Mouse (Mus musculus): ENCODE data around the gene Sult6b2. TPM values are rescaled to one million over a fixed set of nuclear protein-coding genes. Genes with fewer than 3 reads are reported as not detected.

Gene Sult6b2
- polyA plus RNA-seq, 1 experiment from 2014 or later: not detected

DNA sequence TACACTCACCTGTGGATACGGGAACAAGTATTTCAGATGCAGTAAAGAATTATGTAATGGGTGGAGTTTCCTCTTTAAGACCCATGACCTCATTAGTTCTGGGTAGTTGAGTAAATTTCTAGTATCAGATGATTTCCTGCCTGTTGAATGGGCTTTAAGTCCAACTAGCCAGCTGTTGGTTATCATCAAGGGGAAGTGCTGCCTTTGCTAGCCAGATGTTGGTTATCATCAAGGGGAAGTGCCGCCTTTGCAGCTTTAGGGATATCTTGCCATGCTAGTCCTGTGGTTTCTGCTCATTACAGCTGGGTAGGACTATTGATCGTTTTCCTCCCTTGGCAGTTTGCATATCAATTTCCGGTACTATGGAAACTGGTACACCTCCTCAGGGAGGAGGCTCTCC is 2.0 kb upstream of the Sult6b2 start:
- Histone ChIP-seq H3K4me3 (no peak overlapping the region), H3K9ac (replicated peaks) (no peak overlapping the region), H3K4me1 (peaks cover 10% of the 10 kb centered on the region), H3K36me3 (no peaks in the 10 kb centered on the region), H3K9me3 (no peaks in the 10 kb centered on the region), H3K27ac (replicated peaks) (no peak overlapping the region), H3K27me3 (no peaks in the 10 kb centered on the region), H3K4me2 (replicated peaks) (no peak overlapping the region)
- no peak for ATAC-seq (ENCODE audit: low FRiP score, low read depth)
- 90% methylated on average over 4 of the region's 4 CpGs for WGBS

DNA sequence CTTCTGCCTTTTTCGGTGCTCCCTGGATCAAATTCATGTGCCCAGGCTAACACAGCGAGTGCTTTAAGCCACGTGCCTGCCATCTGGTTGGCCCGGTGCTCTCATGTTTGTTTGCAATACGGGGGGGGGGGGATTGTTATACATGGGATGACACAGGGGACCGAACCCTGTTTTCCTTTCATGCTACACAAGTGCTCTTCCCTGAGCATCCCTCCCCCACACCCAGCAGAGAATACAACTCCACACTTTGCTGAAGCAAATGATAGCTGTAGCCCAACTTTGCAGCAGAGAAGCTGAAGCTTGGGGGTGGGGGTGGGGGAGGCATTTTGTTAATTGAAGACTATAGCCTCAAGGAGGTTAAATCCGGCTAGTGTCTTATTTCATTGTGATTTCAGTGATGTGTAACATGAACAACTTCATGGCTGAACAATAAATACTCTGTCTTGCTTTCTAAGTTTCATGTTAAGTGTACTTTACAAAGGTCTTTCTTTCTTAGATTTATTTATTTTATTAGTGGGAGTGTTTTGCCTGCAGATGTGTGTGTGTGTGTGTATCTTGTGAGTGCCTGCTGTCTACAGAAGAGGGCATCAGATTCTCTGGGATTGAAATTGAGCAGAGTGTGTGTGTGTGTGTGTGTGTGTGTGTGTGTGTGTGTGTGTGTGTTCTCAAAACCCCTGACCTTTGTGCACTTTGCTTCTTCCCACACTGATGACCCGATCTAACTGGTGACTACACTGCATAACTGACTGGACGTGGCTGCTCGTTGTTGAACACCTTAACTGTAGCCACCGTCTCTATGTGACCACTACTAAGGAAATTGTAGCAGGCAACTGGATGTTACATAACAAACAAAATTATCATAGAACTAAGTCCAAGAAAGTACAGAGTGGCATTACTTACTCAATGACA is 1.4 kb downstream of the Sult6b2 start:
- Histone ChIP-seq H3K9ac (replicated peaks) (no peak overlapping the region), H3K27ac (replicated peaks) (no peak overlapping the region), H3K27me3 (peaks cover 9% of the 10 kb centered on the region), H3K4me2 (replicated peaks) (no peak overlapping the region), H3K4me3 (no peak overlapping the region), H3K9me3 (no peaks in the 10 kb centered on the region), H3K4me1 (peaks cover 10% of the 10 kb centered on the region), H3K36me3 (no peaks in the 10 kb centered on the region)
- no peak for ATAC-seq (ENCODE audit: low FRiP score, low read depth)
- WGBS: 60% methylated on average over 11 of the region's 11 CpGs

DNA sequence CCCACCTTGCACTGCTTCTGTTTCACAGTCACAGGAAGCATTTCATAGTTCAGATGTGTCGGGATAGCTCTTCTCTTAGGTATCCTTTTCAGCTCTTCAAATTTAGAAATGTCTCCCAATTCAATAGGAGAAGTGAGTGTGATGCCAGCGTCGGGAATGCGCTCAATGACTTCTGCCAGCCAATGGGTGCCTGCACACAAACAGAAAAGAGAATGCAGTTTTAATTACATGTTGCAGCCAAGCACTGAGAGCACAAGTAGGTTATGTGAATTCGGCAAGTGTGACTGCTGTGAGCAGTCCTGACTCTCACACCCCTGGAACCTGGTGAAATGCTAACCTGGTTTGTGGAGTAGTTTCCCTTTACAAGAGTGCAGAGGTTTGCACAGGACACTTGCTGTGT is 2.6 kb downstream of the Sult6b2 start:
- no peak for ATAC-seq (ENCODE audit: low FRiP score, low read depth)
- Histone ChIP-seq H3K4me1 (peaks cover 10% of the 10 kb centered on the region), H3K4me2 (replicated peaks) (no peak overlapping the region), H3K27ac (replicated peaks) (no peak overlapping the region), H3K27me3 (peaks cover 9% of the 10 kb centered on the region), H3K9ac (replicated peaks) (no peak overlapping the region), H3K4me3 (no peak overlapping the region), H3K9me3 (no peaks in the 10 kb centered on the region), H3K36me3 (no peaks in the 10 kb centered on the region)
- 91% methylated on average over 5 of the region's 5 CpGs for WGBS

GRCm38 (mm10) chr6:142799704-142800374 is 4.5 kb downstream of the Sult6b2 start:
- H3K27ac ChIP-seq (replicated peaks): no peak overlapping the region
- no peak overlapping the region for H3K4me3 ChIP-seq
- H3K9me3 ChIP-seq: no peaks in the 10 kb centered on the region
- H3K9ac ChIP-seq (replicated peaks): no peak overlapping the region
- no peak overlapping the region for H3K4me2 ChIP-seq (replicated peaks)
- H3K4me1 ChIP-seq: peaks cover 10% of the 10 kb centered on the region
- no peaks in the 10 kb centered on the region for H3K36me3 ChIP-seq
- no peak for ATAC-seq (ENCODE audit: low FRiP score, low read depth)
- 82% methylated on average over 7 of the region's 7 CpGs for WGBS
- H3K27me3 ChIP-seq: peaks cover 9% of the 10 kb centered on the region

DNA sequence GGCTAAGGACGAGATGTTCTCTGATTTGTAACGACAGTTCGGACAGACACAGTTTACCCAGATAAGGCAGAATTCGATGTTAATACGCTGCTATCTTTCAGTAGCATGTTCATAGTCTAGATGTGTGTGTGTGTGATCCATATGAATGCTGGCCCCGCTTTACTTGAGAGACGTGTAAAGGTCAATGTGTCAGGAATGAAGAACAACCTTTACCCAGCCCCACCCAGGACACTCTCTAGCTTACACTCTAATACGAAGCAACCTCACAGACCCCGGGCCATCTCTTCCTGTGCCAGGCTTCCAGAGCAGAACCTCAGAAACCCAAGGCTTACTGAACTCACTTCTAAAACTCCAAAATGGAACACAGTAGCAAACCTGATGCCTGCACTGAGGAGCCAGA is 5.5 kb downstream of the Sult6b2 start:
- peaks cover 14% of the 10 kb centered on the region for H3K27me3 ChIP-seq
- no peak overlapping the region for H3K27ac ChIP-seq (replicated peaks)
- no peak overlapping the region for H3K4me2 ChIP-seq (replicated peaks)
- 72% methylated on average over 9 of the region's 9 CpGs for WGBS
- H3K9me3 ChIP-seq: no peaks in the 10 kb centered on the region
- no peak overlapping the region for H3K9ac ChIP-seq (replicated peaks)
- peaks cover 10% of the 10 kb centered on the region for H3K4me1 ChIP-seq
- H3K36me3 ChIP-seq: no peaks in the 10 kb centered on the region
- ATAC-seq (ENCODE audit: low FRiP score, low read depth): no peak
- H3K4me3 ChIP-seq: no peak overlapping the region

- Histone ChIP-seq H3K9me3 (no peaks in the 10 kb centered on the region), H3K4me3 (no peak overlapping the region), H3K4me2 (replicated peaks) (no peak overlapping the region), H3K27ac (replicated peaks) (no peak overlapping the region), H3K27me3 (peaks cover 17% of the 10 kb centered on the region), H3K4me1 (peaks cover 18% of the 10 kb centered on the region), H3K9ac (replicated peaks) (no peak overlapping the region), H3K36me3 (no peaks in the 10 kb centered on the region)
- 88% methylated on average over 1 of the region's 1 CpGs for WGBS
- ATAC-seq (ENCODE audit: low FRiP score, low read depth): no peak
These were observed 6.3 kb downstream of the Sult6b2 start for GRCm38 (mm10) chr6:142797996-142798395.

DNA sequence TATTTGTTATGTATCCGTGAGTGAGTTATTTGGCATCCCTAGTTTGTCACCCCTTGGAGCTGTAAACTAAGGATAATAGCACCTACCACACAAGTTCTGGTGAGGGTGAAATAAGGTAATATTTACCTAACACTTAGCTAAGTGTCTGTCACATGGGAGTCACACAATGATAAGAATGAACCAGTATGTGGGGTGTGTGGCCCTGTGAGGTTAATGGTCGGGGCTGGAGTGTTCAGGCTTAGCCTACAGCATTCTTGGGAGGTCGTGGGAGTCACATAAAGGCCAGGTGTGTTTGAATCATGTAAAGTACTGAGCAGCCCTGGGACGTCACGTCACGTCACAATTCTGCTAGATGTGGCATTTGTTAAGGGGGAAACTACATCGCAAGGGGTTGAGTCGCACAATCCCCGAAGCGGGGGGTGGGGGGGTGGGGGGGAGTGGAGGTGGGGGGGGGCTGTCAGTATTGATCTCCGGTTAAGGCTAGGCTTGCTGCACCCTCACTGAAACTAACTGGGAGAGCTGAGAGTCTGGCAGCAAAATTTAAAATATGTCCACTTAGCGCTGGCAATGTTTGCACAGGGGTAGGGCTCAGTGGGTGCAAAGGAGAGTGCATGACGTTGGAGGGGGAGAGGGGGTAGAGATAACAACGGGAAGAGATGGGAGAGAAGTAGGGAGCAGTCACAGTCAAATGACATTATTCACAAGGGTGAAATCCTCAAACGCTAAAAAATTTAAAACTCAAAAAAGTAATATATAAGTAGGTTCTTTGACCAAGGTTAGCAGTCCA is 8.5 kb downstream of the Sult6b2 start:
- H3K9me3 ChIP-seq: no peaks in the 10 kb centered on the region
- ATAC-seq (ENCODE audit: low FRiP score, low read depth): no peak
- peaks cover 17% of the 10 kb centered on the region for H3K27me3 ChIP-seq
- peaks cover 16% of the 10 kb centered on the region; the same call in 1 of the 2 replicates for H3K4me1 ChIP-seq
- H3K27ac ChIP-seq (replicated peaks): no peak overlapping the region
- H3K36me3 ChIP-seq: no peaks in the 10 kb centered on the region
- H3K9ac ChIP-seq (replicated peaks): no peak overlapping the region
- H3K4me3 ChIP-seq: no peak overlapping the region
- 83% methylated on average over 15 of the region's 15 CpGs for WGBS
- no peak overlapping the region for H3K4me2 ChIP-seq (replicated peaks)

GRCm38 (mm10) chr6:142795087-142795486 is 9.2 kb downstream of the Sult6b2 start:
- WGBS: 96% methylated on average over 9 of the region's 9 CpGs
- no peak for ATAC-seq (ENCODE audit: low FRiP score, low read depth)

GRCm38 (mm10) chr6:142793468-142793867 is 10.8 kb downstream of the Sult6b2 start:
- no peak overlapping the region for H3K4me2 ChIP-seq (replicated peaks)
- H3K4me1 ChIP-seq: peaks cover 16% of the 10 kb centered on the region; the same call in 1 of the 2 replicates
- no peaks in the 10 kb centered on the region for H3K9me3 ChIP-seq
- peaks cover 9% of the 10 kb centered on the region; the same call in 1 of the 2 replicates for H3K27me3 ChIP-seq
- no peak overlapping the region for H3K27ac ChIP-seq (replicated peaks)
- ATAC-seq (ENCODE audit: low FRiP score, low read depth): peak; percentile 55
- no peak overlapping the region for H3K4me3 ChIP-seq
- H3K9ac ChIP-seq (replicated peaks): no peak overlapping the region; the same call in 1 of the 2 replicates
- no peaks in the 10 kb centered on the region for H3K36me3 ChIP-seq
- WGBS: 27% methylated on average over 7 of the region's 7 CpGs

More at GRCm38 (mm10) chr6:142795087-142795486, 9.2 kb downstream of the Sult6b2 start:
- no peak overlapping the region for H3K9ac ChIP-seq (replicated peaks)
- no peaks in the 10 kb centered on the region for H3K9me3 ChIP-seq
- H3K4me2 ChIP-seq (replicated peaks): no peak overlapping the region
- H3K27ac ChIP-seq (replicated peaks): no peak overlapping the region
- H3K4me1 ChIP-seq: peaks cover 16% of the 10 kb centered on the region; the same call in 1 of the 2 replicates
- H3K27me3 ChIP-seq: peaks cover 17% of the 10 kb centered on the region
- no peaks in the 10 kb centered on the region for H3K36me3 ChIP-seq
- H3K4me3 ChIP-seq: no peak overlapping the region

- 45% methylated on average over 13 of the region's 13 CpGs for WGBS
- no peak overlapping the region for H3K4me3 ChIP-seq
- peaks cover 16% of the 10 kb centered on the region; the same call in 1 of the 2 replicates for H3K4me1 ChIP-seq
- H3K27me3 ChIP-seq: peaks cover 9% of the 10 kb centered on the region; the same call in 1 of the 2 replicates
- peak; percentile 57; the same call in 1 of the 2 replicates for ATAC-seq (ENCODE audit: low FRiP score, low read depth)
- H3K9ac ChIP-seq (replicated peaks): no peak overlapping the region
- H3K9me3 ChIP-seq: no peaks in the 10 kb centered on the region
- 0 out of 2 replicates have a peak overlapping the region, but pooled peaks have one; percentile 0 for H3K27ac ChIP-seq (replicated peaks)
- no peaks in the 10 kb centered on the region for H3K36me3 ChIP-seq
- H3K4me2 ChIP-seq (replicated peaks): no peak overlapping the region
These were observed 11.9 kb downstream of the Sult6b2 start for GRCm38 (mm10) chr6:142792241-142792968.

DNA sequence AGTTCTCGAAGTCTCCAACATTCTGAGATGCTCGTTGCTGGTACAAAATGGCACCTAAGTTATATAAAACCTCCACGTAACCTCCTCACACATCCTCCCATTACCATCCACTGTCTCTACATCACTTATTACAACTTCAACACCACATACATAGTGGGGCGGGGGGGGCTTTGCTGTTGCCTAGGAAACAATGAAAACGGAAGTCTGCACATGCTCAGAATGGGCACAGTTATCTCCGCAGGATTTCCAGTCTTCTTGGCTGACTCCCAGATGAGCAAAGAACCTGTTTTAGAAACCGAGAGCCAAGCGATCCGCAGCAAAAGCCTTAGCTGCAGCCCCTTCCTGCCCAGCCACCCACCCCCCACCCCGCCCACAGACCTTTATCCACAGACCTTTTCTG is 14.6 kb downstream of the Sult6b2 start:
- no peaks in the 10 kb centered on the region for H3K9me3 ChIP-seq
- H3K36me3 ChIP-seq: no peaks in the 10 kb centered on the region
- peaks cover 7% of the 10 kb centered on the region; the same call in 1 of the 2 replicates for H3K27me3 ChIP-seq
- no peak overlapping the region for H3K27ac ChIP-seq (replicated peaks)
- 94% methylated on average over 10 of the region's 10 CpGs for WGBS
- no peak overlapping the region for H3K4me2 ChIP-seq (replicated peaks)
- no peak overlapping the region for H3K9ac ChIP-seq (replicated peaks)
- H3K4me3 ChIP-seq: no peak overlapping the region
- ATAC-seq (ENCODE audit: low FRiP score, low read depth): no peak
- peaks cover 16% of the 10 kb centered on the region; the same call in 1 of the 2 replicates for H3K4me1 ChIP-seq

Measured in midbrain, embryonic 12.5 days (tissue).